Mouse (Mus musculus): ENCODE results near the gene Bclaf1.

Bclaf1 gene

DNA sequence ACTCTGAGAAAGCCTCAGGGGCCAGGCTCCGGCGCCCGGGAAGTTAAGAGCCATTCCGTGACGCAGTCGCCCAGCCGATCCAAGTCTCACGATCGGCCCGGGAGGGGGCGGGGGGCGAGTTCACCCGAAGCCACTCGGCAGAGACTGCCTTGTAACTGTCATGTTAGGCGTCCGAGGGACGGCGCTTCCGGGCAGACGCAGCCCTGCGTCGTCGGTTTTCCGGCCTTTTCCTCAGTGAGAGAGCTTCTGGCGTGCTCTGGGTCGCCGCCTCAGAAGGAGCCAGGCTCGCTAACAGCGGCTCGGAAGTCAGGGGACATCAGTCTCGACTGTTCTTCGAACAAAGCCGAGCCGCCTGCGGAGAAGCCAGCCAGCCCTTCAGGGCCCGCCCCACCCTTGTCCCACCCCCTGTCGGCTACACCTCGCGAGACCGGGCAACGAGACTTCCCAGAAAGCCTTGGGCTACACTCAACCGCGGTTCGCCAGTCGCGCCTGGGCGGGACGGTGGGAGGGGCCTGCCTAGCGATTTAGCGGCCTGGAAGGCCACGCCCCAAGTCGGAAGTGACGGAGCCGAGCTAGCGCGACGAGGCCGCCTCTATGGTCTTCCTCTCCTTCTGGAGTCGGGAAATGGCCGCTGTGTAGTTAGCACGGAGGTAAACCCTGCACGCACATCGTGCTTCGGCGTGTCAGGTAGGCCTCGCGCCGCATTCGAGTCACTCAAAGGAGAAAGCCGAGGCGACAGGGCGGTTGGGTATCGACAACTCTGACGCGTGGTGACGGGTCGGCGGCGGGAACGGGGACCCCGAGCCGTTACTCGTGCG is at the start of gene Bclaf1:
Bclaf1 (plus strand) TSS at position 552 of the 818 bp plus-strand sequence.
- DNase-seq (ENCODE audit: low spot score in 2 of 2): peak; percentile 99 to 100

DNA sequence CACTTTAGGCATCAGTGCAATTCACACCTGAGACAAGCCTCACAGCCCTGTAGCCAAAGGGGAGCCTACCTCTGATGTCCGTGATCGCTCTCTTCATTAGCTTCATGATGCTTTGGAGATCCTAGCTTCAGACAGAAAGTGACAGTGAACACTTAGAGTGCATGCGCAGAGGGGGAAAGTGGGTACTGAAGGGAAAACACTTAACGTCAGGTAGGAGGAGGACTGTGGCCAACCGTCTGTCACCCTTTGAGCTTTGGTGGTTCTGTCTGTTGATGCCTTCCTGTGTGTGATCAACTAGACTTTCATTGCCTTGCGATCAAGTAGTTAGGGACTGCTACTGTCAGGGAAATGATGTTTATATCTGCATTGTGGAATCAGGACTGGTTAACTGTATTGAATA is 49.4 kb upstream of the Bclaf1 start:
- DNase-seq (ENCODE audit: low spot score in 2 of 2): no peak

DNA sequence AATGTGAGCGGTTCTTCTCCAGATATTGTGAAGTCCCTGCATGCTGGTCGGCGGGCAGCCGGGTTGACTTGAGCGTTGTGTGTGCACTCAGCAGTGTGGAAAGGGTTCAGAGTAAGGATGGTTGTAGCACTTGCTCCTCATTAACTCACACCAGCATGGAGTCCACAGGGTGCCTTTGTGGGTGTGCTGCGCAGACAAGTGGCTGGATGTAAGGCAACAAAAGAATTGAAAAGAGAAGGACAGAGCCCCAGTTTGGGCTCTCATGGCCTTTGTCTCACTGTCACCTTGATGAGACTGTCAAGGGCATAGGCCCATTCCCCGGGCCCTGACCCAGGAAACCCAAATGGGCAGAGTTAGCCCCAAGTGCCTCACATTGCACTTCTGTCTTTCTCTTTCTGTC is 47.8 kb upstream of the Bclaf1 start:
- no peak for DNase-seq (ENCODE audit: low spot score in 2 of 2)

DNA sequence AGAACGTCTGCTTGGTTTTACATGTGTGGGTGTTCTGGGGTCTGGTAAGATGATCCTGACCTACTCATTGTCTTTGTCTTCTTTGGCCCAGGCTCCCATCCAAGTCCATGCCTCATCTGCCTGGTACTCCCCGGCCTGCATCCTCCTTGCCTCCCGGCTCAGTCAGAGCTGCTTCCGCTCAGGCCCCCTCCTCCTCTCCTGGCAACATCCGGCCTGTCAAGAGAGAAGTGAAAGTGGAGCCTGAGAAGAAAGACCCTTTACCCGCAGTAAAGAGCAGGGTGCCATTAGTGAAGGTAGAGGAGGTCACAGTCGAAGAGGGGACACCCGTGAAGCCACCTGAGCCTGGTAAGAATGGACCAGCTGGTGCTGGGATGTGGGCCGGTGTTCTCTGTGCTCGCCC is 45.2 kb upstream of the Bclaf1 start:
- peak in 1 of 2 experiments; percentile 34 for DNase-seq (ENCODE audit: low spot score in 2 of 2)

DNA sequence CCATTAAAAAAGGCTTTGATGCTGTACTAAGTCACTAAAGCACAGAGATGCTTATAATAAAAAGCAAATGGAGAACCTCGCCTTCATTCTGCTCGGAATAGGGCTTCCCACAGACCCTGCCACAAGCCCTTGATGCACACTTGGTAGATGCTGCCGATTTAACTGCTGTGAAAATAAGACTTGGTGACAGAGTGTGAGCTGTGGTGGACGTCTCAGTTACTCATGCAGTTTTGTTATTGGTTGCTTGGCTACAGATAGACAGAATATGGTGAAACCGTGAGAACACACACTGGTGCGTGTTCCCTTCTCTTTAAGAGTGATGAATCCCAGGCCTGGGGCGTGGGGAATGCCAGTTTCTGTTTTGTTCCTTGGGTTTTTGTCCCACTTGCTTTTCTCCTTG is 43.3 kb upstream of the Bclaf1 start:
- no peak for DNase-seq (ENCODE audit: low spot score in 2 of 2)

DNA sequence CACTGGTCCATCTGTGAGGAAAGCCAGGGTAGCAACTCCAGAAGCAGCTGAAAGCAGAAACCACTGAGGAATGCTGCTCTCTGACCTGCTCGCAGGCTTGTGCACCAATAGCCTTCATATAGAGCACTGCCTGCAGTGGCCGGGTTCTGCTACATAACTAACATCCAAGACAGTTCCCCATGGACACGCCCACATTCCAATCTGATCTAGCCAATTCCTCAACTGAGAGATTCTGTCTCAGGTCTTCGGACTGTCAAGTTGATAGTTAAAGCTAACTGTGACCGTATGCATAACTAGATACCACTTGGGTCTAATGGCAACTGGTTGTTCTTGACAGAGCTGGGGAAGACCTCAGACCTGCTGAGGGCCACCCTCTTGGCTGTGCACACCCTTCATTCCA is 39.9 kb upstream of the Bclaf1 start:
- DNase-seq (ENCODE audit: low spot score in 2 of 2): no peak

DNA sequence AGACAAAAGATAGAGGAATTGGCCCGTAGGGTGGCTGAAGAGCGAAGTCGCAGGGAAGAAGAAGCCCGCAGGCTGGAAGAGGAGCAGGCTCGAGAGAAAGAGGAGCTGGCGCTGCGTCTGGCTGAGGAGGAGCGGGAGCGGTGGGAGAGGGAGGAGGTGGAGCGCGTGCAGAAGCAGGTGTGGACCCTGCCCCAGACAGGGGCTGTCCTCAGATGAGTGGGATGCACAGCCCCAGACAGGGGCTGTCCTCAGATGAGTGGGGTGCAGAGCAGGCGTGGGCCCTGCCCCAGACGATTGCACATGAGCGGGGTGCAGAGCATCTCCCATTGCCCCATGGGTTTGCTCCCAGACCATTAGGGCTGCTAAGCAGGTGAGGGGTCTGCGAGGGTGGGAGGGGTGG is 39.0 kb upstream of the Bclaf1 start:
- no peak for DNase-seq (ENCODE audit: low spot score in 2 of 2)

DNA sequence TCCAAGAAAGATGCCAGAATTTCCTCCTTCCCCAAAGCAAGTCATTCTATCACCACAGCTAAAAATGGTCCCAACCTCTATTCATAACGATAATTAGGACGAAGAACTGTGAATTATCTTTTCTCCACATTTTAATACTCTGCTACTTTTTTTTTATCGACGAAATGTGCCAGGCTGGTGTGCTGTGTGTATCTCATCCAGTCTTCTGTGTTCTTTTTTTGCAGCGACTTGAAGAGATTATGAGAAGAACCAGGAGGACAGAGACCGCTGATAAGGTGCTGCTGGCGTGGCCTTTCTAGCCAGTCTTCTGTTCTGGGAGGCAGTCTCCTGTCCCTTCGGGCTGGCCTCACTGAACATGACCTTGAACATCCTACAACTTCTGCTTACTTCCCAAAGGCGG is 38.2 kb upstream of the Bclaf1 start:
- DNase-seq (ENCODE audit: low spot score in 2 of 2): no peak

DNA sequence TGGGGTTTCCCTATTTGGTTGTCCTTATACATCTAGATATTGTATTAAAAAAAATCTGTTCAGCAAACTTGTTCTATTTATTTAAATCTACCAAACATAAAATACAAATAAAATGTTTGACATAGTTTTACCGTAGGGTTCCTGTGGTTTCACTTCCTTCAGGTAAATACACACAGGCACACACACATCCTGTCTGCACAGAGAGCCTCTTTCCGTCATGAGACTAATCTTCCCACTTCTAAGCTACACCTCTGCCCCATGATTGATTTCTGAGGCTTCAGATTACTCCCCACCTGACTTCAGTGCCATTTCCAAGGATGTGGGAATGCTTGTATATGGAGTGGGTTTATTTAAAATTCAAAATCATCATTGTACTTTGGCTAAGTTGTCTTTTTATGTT is 30.8 kb upstream of the Bclaf1 start:
- DNase-seq (ENCODE audit: low spot score in 2 of 2): no peak

DNA sequence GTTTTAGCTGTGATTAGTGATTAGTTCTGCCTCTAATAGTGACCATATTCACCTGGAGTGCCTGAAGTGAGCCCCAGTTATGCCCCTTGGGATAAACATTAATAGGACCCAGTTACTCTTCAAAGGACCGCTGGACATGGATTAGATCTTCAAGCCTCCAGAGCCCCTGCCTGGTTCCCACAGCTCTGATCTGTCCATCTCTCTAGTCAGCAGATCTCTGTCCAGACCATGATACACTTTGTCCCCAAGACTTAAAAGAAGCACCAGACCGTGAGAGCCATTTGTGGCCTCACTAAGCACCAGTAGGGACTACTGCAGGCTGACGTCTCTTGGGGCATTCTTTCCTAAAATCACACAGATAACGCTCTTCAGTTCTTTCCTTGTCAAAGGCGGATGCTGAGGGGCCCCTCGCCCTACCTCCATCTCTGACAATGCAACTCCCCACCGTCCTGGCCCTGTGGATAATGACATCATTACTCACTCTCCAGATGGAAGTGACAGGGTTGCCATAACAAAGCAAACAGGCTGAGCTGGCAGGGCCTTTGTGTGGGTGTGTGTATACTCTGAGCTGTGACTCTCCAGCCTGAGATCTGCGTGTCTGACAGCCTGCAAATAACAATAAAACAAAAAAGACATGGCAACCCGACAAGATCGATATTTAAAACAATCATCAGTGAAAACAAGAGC is 26.8 kb upstream of the Bclaf1 start:
- DNase-seq (ENCODE audit: low spot score in 2 of 2): no peak

DNA sequence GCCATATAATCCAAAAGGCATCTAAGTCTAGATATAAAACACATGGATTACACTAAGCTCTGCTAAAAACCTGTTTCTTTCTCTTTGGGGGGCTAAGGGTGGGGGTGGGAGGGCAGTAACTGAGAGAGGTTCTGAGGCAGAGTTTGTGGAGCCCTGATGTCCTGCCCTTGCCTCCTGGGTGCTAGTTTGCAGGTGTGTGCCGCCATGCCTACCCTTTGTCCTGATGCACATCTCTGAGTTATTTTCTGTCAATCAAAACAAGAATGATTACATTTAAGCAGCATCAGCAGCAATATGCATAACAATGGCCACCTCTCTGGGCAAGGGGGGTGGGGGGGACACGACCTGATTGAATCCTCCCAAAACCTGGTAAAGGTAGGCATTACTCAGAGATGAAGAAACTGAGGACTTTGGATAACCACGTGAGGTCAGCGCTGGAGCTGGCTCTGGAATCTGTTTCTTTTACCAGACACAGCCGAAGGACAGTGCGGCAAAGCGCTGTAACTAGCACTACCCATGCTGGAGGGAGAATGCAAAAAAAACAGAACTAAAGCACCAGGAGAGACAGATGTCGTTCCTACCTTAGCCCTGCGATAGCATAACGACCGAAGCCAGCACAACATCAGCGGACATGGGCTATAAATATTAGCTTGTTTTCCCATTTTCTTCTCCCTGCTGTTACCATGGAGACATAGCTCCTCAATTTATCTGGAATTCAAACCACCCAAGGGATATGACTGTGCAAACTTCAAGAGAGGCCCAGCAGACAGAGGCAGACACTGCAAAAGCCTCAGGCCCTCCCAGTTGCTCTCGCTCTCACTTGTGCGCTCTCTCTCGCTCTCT is 26.1 kb upstream of the Bclaf1 start:
- no peak for DNase-seq (ENCODE audit: low spot score in 2 of 2)

DNA sequence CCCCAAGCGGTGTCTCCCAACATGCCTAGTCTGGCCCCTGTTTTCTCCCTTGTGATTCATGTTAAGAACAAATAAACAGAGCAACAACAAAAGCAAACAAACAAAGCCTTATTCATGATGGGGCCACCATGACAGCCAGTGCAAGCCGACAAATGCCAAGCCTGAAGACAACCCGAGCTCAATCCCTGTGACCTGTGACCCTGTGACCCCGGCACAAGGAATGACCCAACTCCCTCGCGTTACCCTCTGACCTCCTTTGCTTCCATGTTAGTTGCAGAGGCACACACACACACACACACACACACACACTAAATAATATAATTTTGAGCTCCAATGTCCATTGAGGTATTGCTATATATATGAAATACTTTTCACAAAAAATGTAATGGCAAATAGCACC is 24.9 kb upstream of the Bclaf1 start:
- DNase-seq (ENCODE audit: low spot score in 2 of 2): no peak

DNA sequence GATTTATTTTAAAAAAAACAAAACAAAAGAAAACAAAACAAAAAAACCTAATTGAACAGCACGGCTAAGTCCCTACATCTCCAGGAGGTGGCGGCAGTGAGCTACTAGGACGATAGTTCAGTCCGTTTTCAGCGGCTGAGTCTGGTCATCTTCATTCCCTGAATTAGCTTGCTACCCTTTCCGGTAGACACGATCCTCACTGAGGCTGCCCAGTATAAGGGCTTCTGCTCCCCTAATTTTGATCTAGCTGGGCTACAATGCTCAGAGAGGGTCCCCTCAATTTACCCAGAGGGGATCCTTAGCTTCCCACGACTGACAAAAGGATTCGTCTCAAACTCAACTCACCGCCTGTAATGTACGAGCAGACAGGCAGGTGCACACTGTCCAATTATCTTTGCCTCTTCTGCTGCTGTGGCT is 21.8 kb upstream of the Bclaf1 start:
- DNase-seq (ENCODE audit: low spot score in 2 of 2): peak; percentile 72 to 91

DNA sequence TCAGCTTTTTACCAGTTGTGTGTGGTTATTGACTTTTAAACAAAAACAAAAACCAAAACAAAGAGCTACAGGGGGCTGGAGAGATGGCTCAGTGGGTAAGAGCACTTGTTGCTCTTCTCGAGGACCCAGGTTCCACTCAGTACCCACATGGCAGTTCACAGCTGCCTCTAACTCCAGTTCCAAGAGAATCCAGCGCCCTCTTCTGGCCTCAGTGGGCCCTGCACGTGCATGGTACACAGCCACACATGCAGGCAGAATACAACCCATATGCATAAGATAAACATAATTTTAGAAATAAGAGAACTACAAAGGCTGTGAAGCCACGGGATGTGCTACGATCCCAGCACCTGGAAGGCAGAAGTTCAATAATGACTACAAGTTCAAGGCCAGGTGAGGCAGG is 16.3 kb upstream of the Bclaf1 start:
- DNase-seq (ENCODE audit: low spot score in 2 of 2): peak in 1 of 2 experiments; percentile 60

DNA sequence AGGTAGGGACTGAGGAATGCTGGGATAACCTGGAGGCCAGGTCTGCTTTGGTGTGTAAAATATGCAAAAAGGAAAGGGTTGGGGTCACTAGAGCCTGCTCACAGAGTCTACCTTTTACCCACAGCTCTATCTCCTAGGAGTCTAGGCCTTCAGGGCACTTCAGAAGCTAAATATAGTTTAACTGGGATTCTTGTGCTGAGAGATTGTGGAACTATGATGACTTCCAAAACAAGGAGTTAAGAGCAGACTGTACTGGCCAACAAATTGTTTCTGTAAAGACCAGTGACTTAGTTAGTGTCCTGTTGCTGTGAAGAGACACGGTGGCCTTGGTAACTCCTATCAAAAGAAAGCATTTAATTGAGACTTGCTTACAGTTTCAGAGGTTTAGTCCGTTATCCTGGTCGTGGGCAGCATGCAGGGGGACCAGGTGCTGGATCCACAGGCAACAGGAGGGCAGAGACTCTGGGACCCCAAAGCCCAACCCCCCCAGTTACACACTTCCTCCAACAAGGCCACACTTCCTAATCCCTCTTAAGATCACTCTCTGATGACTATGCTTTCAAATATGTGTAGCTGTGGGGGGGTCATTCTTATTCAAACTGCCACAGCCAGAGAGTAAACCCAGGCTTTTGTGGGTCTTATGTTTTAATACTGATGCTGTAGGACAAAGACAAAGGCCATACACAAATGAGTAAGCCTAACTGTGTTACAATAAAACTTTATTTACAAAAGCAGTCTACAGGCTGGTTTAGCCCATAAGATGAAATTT is 13.9 kb upstream of the Bclaf1 start:
- DNase-seq (ENCODE audit: low spot score in 2 of 2): no peak

DNA sequence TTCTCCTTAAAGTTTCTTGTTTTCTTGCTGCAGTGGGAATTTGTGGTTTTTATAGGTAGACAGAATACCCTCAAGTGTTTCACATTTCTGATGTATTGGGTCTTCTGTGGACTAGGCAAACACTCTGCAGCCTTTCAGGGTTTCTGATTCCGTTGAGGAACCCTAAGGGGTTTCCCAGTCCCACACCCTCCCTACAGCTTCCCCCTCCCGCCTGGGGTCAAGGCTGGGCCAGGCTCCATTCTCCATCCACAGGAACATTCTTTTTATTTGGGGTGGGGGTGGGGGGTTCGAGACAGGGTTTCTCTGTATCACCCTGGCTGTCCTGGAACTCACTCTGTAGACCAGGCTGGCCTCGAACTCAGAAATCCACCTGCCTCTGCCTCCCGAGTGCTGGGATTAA is 13.2 kb upstream of the Bclaf1 start:
- no peak for DNase-seq (ENCODE audit: low spot score in 2 of 2)

DNA sequence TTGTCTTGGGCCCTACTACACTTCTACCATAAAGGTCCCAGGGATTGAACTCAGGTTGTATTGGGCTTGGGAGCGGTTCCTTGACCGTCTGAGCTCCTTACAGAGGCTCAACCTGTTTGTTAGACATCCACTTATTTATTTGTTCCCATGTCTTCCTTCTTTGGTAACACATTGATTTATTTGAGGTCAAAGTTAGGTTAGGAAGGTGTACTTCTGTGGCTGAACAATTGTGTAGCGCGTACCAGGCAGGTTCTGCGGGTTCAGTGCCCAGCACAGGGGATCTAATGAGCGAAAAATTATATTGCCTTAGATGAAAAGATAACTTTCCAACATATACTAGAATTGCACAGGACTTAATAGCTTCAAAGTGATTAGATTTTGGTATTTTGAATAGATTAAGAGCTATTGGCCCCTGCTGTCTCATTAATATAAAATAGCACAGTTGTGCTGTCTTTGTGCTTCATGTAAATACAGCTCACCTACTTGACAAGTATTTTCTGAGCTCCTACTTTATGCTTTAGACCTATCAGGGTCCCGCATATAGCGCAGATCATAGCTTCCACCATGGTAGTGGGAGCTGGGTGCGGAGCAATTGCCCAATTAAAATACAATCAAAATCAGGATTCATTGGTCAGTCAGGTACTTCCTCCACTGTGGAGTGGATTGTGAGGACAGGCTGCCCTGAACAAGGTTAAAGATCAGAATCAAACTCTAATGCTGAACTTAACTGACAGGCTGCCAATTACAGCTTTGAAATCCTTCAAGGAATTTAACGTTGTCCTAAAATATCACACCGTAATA is 1.1 kb upstream of the Bclaf1 start:
- peak in 1 of 2 experiments; percentile 26 for DNase-seq (ENCODE audit: low spot score in 2 of 2)

DNA sequence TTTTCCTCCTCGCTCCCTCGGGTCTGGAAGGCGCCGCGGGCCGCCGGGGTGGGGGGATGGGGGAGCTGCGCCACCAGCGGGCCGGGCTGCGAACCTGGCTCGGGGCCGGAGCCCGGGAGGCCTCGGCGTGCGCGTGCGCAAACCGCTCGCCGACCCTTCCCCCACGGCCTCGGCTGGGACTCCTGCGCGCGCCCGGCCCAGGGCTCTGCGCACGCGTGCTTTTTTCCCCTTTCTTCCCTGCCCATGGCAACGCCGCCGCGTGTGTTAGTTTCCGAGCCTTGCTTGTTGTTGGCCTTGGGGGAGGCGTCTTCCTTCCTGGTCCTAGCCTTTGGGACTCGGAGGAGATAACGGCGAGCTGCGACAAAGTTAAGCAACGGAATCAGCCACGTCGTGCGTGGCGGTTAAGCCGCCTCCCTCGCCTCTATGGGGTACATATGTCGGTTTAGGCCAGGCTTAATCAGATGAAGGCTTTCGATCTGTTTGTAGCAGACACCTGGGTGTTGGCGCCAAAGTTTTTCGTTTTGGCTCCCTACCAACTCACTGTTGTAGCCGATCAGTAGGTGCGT is 550 bp downstream of the Bclaf1 start:
- peak; percentile 78 to 88 for DNase-seq (ENCODE audit: low spot score in 2 of 2)

DNA sequence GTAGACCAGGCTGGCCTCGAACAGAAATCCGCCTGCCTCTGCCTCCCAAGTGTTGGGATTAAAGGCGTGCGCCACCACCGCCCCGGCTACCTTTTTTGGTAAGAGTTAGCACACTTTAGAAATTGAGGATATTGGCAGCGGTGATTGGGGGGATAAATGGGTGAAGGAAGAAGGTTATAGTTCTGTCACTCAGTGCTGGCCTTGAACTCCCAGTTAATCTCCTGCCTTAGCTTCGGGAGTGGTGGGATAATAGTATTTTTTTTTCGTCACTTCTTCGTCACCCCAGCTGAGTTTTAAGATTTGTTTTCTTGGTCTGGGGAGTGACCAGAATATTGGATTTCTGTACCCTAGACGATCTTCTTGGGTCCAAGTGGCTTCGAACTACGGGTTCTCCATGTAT is 1.2 kb downstream of the Bclaf1 start:
- no peak for DNase-seq (ENCODE audit: low spot score in 2 of 2)

DNA sequence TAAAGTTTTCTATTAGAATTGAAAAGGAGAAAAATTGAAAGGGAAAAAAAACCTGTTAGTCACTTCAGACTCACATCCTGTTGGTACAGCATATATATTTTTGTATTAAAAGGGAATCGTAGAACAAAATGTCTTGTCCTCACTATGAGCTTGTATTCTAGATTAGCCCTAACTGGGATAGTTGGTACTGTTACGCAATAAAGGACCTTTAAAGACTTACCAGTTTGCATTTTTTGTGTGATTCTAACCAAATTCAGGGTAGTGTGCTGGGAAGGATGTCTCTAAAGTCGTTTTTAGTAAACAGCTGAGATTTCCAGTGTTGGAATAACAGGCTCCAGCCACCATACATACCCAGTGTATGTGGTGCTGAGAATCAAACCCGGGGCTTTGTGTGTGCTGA is 1.7 kb downstream of the Bclaf1 start:
- DNase-seq (ENCODE audit: low spot score in 2 of 2): no peak

Data from spleen, postnatal 10 days (tissue).